Mouse (Mus musculus): ENCODE data around the gene Sox6. TPM values are rescaled to one million over a fixed set of nuclear protein-coding genes. Genes with fewer than 3 reads are reported as not detected.
A peak's percentile ranks its signal among the peaks of the same experiment; 100 is the strongest.

Gene Sox6
- polyA plus RNA-seq, 1 experiment from 2014 or later, result 51.7 TPM

DNA sequence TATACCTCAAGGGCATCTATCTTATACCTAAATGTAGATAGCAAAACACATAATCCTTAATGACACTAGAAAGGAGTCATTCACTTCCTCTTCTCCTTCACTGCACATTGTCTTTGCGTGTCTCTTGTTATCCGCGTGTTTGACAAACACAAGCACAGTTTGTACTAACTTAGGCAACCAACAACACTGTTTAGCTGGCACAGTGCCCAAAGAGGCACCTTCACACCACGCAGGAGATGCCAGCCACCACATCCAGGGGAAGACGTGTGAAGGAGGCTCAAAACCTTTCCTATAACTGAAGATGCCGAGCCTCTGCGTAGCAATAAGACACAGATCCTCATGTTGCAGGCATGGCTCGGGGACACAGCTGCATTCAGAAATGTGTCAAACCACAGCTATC, 345.4 kb downstream of the Sox6 start:
- Histone ChIP-seq H3K36me3 (replicated peaks) (no peaks in the 10 kb centered on the region), H3K9ac (no peak overlapping the region), H3K4me3 (no peak overlapping the region), H3K27me3 (replicated peaks) (no peaks in the 10 kb centered on the region), H3K4me2 (no peak overlapping the region), H3K27ac (no peak overlapping the region), H3K9me3 (no peaks in the 10 kb centered on the region), H3K4me1 (no peaks in the 10 kb centered on the region)
- ATAC-seq (replicated peaks), result no peak
- 79% methylated on average over 8 of the region's 8 CpGs for WGBS

DNA sequence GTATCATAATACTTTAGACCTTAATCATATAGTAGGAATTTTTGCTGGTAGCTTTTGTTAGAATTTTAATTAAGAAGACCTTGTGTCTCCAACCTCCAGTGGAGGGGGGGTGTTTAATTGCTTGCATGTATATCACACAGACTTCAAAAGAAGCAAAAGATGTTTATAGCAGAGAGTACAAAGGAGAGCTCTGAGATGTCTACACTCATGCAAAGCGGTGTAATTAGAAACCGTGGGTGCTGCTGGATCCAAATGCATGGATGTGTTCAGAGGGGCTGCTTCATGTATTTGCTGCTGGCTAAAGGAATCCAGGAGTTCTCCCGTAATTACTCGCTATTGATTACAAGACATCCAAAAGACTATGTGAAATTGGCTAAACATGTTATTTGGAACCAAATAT, 347.5 kb downstream of the Sox6 start:
- Histone ChIP-seq H3K4me2 (no peak overlapping the region), H3K4me1 (no peaks in the 10 kb centered on the region), H3K27ac (no peak overlapping the region), H3K4me3 (no peak overlapping the region), H3K9ac (no peak overlapping the region), H3K27me3 (replicated peaks) (no peaks in the 10 kb centered on the region), H3K36me3 (replicated peaks) (no peaks in the 10 kb centered on the region), H3K9me3 (no peaks in the 10 kb centered on the region)
- 50% methylated on average over 4 of the region's 4 CpGs for WGBS
- no peak for ATAC-seq (replicated peaks)

DNA sequence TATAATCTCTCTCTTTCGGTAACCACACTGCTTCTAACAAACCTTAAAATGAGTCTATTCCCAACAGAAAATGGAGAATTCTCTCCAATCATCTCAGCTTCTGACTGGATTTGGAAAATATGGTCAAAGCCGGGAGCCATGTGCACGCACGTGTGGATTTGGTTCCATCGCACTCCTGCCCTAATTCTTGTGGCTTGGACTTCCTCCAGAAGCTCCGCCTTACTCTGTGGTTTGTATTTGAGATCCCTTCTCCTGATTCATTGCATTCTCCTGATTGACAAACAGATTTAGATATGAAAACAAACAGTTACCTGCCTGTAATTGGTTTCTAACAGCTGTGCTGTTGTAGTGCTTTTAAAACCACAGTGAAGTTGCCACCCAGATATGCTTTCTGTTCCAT, 351.9 kb downstream of the Sox6 start:
- Histone ChIP-seq H3K9me3 (no peaks in the 10 kb centered on the region), H3K4me1 (no peaks in the 10 kb centered on the region), H3K4me2 (no peak overlapping the region), H3K4me3 (no peak overlapping the region), H3K27ac (no peak overlapping the region), H3K9ac (no peak overlapping the region), H3K36me3 (replicated peaks) (no peaks in the 10 kb centered on the region), H3K27me3 (replicated peaks) (no peaks in the 10 kb centered on the region)
- WGBS, result 83% methylated on average over 6 of the region's 6 CpGs
- ATAC-seq (replicated peaks), result no peak

GRCm38 (mm10) chr7:115684142-115684541, 354.5 kb downstream of the Sox6 start:
- no peak for ATAC-seq (replicated peaks)
- Histone ChIP-seq H3K27ac (no peak overlapping the region), H3K27me3 (replicated peaks) (no peaks in the 10 kb centered on the region), H3K36me3 (replicated peaks) (no peaks in the 10 kb centered on the region), H3K9ac (no peak overlapping the region), H3K4me2 (no peak overlapping the region), H3K9me3 (no peaks in the 10 kb centered on the region), H3K4me3 (no peak overlapping the region), H3K4me1 (no peaks in the 10 kb centered on the region)
- 96% methylated on average over 3 of the region's 3 CpGs for WGBS

- no peak overlapping the region for H3K4me2 ChIP-seq
- H3K4me3 ChIP-seq, result no peak overlapping the region
- H3K27ac ChIP-seq, result no peak overlapping the region
- no peak overlapping the region for H3K9ac ChIP-seq
- no peaks in the 10 kb centered on the region for H3K27me3 ChIP-seq (replicated peaks)
- H3K4me1 ChIP-seq, result peaks cover 8% of the 10 kb centered on the region
- no peaks in the 10 kb centered on the region for H3K36me3 ChIP-seq (replicated peaks)
- no peaks in the 10 kb centered on the region for H3K9me3 ChIP-seq
- no peak for ATAC-seq (replicated peaks)
- WGBS, result 94% methylated on average over 2 of the region's 2 CpGs
Observed at GRCm38 (mm10) chr7:115671749-115672148, 366.8 kb downstream of the Sox6 start.

DNA sequence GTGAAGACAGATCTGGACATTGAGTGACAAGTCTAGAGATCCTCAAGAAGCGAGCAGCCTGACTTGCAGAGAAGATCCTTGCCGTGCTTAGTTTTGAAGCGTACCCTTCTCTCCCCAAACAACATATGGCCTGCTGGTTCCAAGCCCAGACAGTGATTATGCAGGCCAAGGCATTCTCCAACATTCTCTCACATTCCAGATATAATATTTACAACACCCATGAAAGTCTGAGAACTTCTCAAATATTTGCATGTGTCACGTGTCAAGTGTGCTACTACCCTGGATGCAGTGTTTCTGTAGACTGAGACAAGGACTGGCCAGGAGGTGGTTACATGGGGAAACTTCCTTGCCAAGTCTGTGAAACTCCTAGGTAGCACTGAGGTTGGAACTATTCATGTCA, 367.3 kb downstream of the Sox6 start:
- H3K4me2 ChIP-seq, result no peak overlapping the region
- no peak for ATAC-seq (replicated peaks)
- no peaks in the 10 kb centered on the region for H3K27me3 ChIP-seq (replicated peaks)
- H3K4me1 ChIP-seq, result peaks cover 12% of the 10 kb centered on the region
- H3K9ac ChIP-seq, result no peak overlapping the region
- H3K9me3 ChIP-seq, result no peaks in the 10 kb centered on the region
- no peak overlapping the region for H3K27ac ChIP-seq
- no peaks in the 10 kb centered on the region for H3K36me3 ChIP-seq (replicated peaks)
- WGBS, result 86% methylated on average over 4 of the region's 4 CpGs
- H3K4me3 ChIP-seq, result no peak overlapping the region

GRCm38 (mm10) chr7:115669207-115670004, 369.2 kb downstream of the Sox6 start:
- H3K36me3 ChIP-seq (replicated peaks), result no peaks in the 10 kb centered on the region
- WGBS, result 43% methylated on average over 6 of the region's 6 CpGs
- no peak overlapping the region for H3K9ac ChIP-seq
- H3K9me3 ChIP-seq, result no peaks in the 10 kb centered on the region
- no peaks in the 10 kb centered on the region for H3K27me3 ChIP-seq (replicated peaks)
- H3K27ac ChIP-seq, result no peak overlapping the region
- no peak overlapping the region for H3K4me2 ChIP-seq
- H3K4me3 ChIP-seq, result no peak overlapping the region
- ATAC-seq (replicated peaks), result no peak
- H3K4me1 ChIP-seq, result peaks cover 13% of the 10 kb centered on the region

- Histone ChIP-seq H3K4me3 (peak overlapping the region; percentile 35), H3K4me1 (peaks cover 19% of the 10 kb centered on the region), H3K27me3 (replicated peaks) (no peaks in the 10 kb centered on the region), H3K27ac (peak overlapping the region; percentile 63), H3K36me3 (replicated peaks) (no peaks in the 10 kb centered on the region), H3K4me2 (peak overlapping the region; percentile 57), H3K9me3 (no peaks in the 10 kb centered on the region), H3K9ac (peak overlapping the region; percentile 27)
- peak; percentile 67 for ATAC-seq (replicated peaks)
- 10% methylated on average over 18 of the region's 18 CpGs for WGBS
Observed at GRCm38 (mm10) chr7:115666686-115667382, 371.8 kb downstream of the Sox6 start.

GRCm38 (mm10) chr7:115663399-115663798, 375.2 kb downstream of the Sox6 start:
- 38% methylated on average over 6 of the region's 6 CpGs for WGBS
- Histone ChIP-seq H3K4me3 (no peak overlapping the region), H3K9ac (no peak overlapping the region), H3K4me1 (peaks cover 17% of the 10 kb centered on the region), H3K9me3 (no peaks in the 10 kb centered on the region), H3K4me2 (no peak overlapping the region), H3K27ac (no peak overlapping the region), H3K27me3 (replicated peaks) (no peaks in the 10 kb centered on the region), H3K36me3 (replicated peaks) (no peaks in the 10 kb centered on the region)
- no peak for ATAC-seq (replicated peaks)

DNA sequence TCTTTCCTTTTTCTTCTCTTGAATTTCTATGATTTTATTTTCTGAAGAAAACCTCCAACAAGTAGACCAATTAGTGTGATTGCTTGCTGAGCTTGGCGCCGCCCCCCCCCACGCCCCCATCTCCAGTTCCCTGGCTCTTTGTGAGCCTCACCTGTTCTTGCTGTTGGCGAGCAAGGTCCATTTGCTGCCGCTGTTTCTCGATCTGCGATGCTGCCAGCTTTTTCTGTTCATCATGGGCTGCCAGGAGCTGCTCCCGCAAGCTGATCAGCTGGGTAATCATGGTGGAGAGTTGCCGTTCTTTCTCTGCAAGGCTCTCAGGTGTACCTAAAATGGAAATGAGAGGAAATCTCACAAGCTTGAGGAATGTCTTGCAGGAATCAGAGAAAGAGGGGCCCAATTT, 376.5 kb downstream of the Sox6 start:
- H3K9me3 ChIP-seq, result no peaks in the 10 kb centered on the region
- no peak overlapping the region for H3K4me3 ChIP-seq
- H3K4me1 ChIP-seq, result peaks cover 16% of the 10 kb centered on the region
- H3K27ac ChIP-seq, result no peak overlapping the region
- H3K36me3 ChIP-seq (replicated peaks), result no peaks in the 10 kb centered on the region
- H3K4me2 ChIP-seq, result no peak overlapping the region
- WGBS, result 87% methylated on average over 9 of the region's 9 CpGs
- ATAC-seq (replicated peaks), result no peak
- H3K9ac ChIP-seq, result no peak overlapping the region
- H3K27me3 ChIP-seq (replicated peaks), result no peaks in the 10 kb centered on the region

DNA sequence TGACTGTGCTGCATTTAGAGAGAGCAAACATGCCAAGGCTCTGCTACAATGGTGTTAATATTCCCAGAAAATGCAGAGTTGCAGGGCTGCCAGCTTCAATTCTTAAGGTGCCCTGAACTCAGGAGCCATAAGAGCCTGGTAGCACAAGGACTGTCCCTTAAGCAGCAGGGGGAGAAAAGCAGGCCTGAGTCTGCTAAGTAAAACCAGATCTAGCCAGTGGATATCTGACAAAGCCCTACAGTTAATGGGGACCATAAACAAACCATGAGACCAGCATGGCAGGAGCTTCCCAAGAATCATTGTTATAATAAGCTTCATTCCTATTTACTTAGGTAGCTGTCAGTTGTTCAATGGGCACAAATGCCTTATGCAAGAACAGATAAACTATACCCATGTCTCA, 391.9 kb downstream of the Sox6 start:
- Histone ChIP-seq H3K36me3 (replicated peaks) (no peaks in the 10 kb centered on the region), H3K4me2 (no peak overlapping the region), H3K4me1 (peaks cover 19% of the 10 kb centered on the region), H3K9ac (no peak overlapping the region), H3K9me3 (no peaks in the 10 kb centered on the region), H3K27ac (peak overlapping the region; percentile 46; the same call in 1 of the 2 replicates), H3K27me3 (replicated peaks) (no peaks in the 10 kb centered on the region), H3K4me3 (no peak overlapping the region)
- no peak for ATAC-seq (replicated peaks)

- Histone ChIP-seq H3K4me2 (no peak overlapping the region), H3K4me3 (no peak overlapping the region), H3K27ac (peak overlapping the region; percentile 46; the same call in 1 of the 2 replicates), H3K36me3 (replicated peaks) (no peaks in the 10 kb centered on the region), H3K4me1 (peaks cover 19% of the 10 kb centered on the region), H3K9ac (no peak overlapping the region), H3K27me3 (replicated peaks) (no peaks in the 10 kb centered on the region), H3K9me3 (no peaks in the 10 kb centered on the region)
- WGBS, result 5% methylated on average over 5 of the region's 5 CpGs
- ATAC-seq (replicated peaks), result peak; percentile 54
Observed at GRCm38 (mm10) chr7:115645971-115646447, 392.6 kb downstream of the Sox6 start.
